Mouse (Mus musculus): ENCODE measurements around the gene Xpnpep2. TPM values are rescaled to one million over a fixed set of nuclear protein-coding genes. Genes with fewer than 3 reads are reported as not detected.

Gene Xpnpep2
- polyA plus RNA-seq (2015; fragmentation: Nextera tagmentation; extraction: Ambion mirVana): 4.4 and 4.6 TPM in 2 replicates

GRCm38 (mm10) chrX:48108394-48109315, at the start of gene Xpnpep2:
Gene Xpnpep2 (plus strand): TSS chrX:48108725.
- H3K4me3 ChIP-seq: no peak within 1 kb of the TSS
- H3K36me3 ChIP-seq: no peaks in the 10 kb centered on the region
- H3K9ac ChIP-seq: no peak within 1 kb of the TSS
- H3K27me3 ChIP-seq: no peaks in the 10 kb centered on the region; the same call in 1 of the 2 replicates
- H3K4me1 ChIP-seq: peaks cover 14% of the 10 kb centered on the region; the same call in 1 of the 2 replicates
- 31% methylated on average over 6 of the region's 6 CpGs for WGBS
- H3K9me3 ChIP-seq: no peaks in the 10 kb centered on the region
- H3K27ac ChIP-seq: peak within 1 kb of the TSS; percentile 90
- peak within 1 kb of the TSS; percentile 33 for H3K4me2 ChIP-seq
- peak; percentile 76 for ATAC-seq (ENCODE audit: insufficient number of reproducible peaks, insufficient read depth, low FRiP score, low TSS enrichment, low read depth)

GRCm38 (mm10) chrX:48062481-48062880, 46.0 kb upstream of the Xpnpep2 start:
- no peaks in the 10 kb centered on the region for H3K4me1 ChIP-seq
- ATAC-seq (ENCODE audit: insufficient number of reproducible peaks, insufficient read depth, low FRiP score, low TSS enrichment, low read depth): no peak
- no peak overlapping the region for H3K27ac ChIP-seq
- no peak overlapping the region for H3K9ac ChIP-seq
- no peaks in the 10 kb centered on the region for H3K36me3 ChIP-seq
- H3K9me3 ChIP-seq: no peaks in the 10 kb centered on the region
- no peak overlapping the region for H3K4me2 ChIP-seq
- no peaks in the 10 kb centered on the region for H3K27me3 ChIP-seq
- WGBS: 72% methylated on average over 4 of the region's 4 CpGs
- no peak overlapping the region for H3K4me3 ChIP-seq

DNA sequence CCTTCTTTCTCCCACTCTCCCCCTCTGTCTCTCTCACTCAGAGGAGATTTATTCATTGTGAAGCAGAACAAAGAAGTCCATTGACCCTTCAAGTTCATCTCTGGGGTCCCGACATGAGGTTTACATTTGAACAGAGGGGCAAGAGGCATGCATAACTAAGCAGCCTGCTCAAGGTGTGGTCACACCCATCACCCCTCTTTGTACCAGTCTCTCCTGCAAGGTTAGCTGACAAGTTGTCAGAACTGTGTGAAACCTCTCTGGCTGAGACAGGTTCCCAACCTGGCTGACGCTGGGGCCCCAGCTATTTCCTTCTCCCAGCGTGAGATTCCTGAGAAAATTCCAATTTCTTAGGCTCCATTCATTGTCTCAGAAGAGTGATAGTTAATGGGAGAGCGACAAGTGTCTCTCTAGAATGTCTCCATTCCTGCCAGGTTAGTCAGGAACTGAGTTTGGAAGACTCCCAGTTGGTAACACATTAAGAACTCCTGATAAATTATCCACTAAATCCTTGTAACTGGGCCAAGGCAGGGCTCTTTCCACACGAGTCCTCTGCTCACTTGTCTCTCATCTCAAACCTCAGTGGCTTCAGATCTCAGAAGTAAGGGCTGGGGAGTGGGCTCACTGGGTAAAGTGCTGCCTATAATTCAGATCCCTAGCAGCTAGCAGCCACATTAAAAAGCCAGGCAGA, 44.2 kb upstream of the Xpnpep2 start:
- H3K27ac ChIP-seq: no peak overlapping the region
- no peaks in the 10 kb centered on the region for H3K4me1 ChIP-seq
- H3K36me3 ChIP-seq: no peaks in the 10 kb centered on the region
- 36% methylated on average over 5 of the region's 5 CpGs for WGBS
- no peak overlapping the region for H3K4me2 ChIP-seq
- ATAC-seq (ENCODE audit: insufficient number of reproducible peaks, insufficient read depth, low FRiP score, low TSS enrichment, low read depth): no peak
- H3K4me3 ChIP-seq: no peak overlapping the region
- no peaks in the 10 kb centered on the region for H3K27me3 ChIP-seq
- no peak overlapping the region for H3K9ac ChIP-seq
- H3K9me3 ChIP-seq: no peaks in the 10 kb centered on the region

DNA sequence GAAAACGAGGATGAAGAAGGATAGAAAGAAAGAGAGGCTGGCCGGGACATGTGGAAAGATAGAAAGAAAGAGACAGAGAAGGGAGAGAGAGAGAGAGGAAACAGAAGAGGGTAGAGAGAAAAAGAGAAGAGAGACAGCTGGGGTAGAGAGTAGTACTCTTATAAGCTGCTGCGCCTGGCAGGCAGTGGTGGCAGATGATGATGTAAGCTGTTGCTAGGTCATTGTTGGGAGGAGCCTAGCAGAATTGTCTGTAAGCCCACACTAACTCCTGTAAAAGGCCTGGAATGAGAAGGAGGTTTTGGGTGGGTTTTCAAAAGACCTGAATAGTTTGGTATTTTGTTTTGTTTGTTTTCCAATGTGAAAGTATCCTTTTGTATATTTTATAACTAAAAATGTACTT, 41.6 kb upstream of the Xpnpep2 start:
- Histone ChIP-seq H3K27ac (no peak overlapping the region), H3K9me3 (no peaks in the 10 kb centered on the region), H3K4me2 (no peak overlapping the region), H3K9ac (no peak overlapping the region), H3K4me3 (no peak overlapping the region), H3K27me3 (no peaks in the 10 kb centered on the region), H3K36me3 (no peaks in the 10 kb centered on the region), H3K4me1 (no peaks in the 10 kb centered on the region)
- 78% methylated on average over 3 of the region's 3 CpGs for WGBS
- ATAC-seq (ENCODE audit: insufficient number of reproducible peaks, insufficient read depth, low FRiP score, low TSS enrichment, low read depth): no peak

DNA sequence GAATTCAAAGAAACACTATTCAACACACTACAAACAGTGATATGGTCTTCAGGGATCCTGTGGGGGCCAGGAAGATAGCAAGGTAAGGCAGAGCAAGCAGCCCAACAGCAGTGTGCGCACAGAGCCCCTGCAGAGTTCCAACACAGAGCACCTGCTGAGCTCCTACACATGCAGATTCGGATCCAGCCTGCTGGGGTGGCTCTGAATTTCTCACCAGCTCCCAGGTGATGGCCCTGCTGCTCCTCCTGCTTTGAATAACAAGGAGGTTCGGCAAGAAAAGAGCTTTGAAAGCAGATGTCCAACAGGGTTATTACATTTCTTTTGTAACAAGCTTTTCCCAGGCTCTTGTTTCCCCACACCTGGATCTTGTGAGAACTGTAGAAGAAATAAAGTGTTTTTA, 36.6 kb upstream of the Xpnpep2 start:
- no peak overlapping the region for H3K4me2 ChIP-seq
- no peaks in the 10 kb centered on the region for H3K4me1 ChIP-seq
- H3K9me3 ChIP-seq: no peaks in the 10 kb centered on the region
- peaks cover 6% of the 10 kb centered on the region; the same call in 1 of the 2 replicates for H3K27me3 ChIP-seq
- no peak overlapping the region for H3K9ac ChIP-seq
- no peaks in the 10 kb centered on the region for H3K36me3 ChIP-seq
- no peak overlapping the region for H3K4me3 ChIP-seq
- WGBS: 30% methylated on average over 3 of the region's 3 CpGs
- ATAC-seq (ENCODE audit: insufficient number of reproducible peaks, insufficient read depth, low FRiP score, low TSS enrichment, low read depth): no peak
- H3K27ac ChIP-seq: no peak overlapping the region

- WGBS: 36% methylated on average over 5 of the region's 5 CpGs
Observed at GRCm38 (mm10) chrX:48072401-48072800, 36.1 kb upstream of the Xpnpep2 start.

DNA sequence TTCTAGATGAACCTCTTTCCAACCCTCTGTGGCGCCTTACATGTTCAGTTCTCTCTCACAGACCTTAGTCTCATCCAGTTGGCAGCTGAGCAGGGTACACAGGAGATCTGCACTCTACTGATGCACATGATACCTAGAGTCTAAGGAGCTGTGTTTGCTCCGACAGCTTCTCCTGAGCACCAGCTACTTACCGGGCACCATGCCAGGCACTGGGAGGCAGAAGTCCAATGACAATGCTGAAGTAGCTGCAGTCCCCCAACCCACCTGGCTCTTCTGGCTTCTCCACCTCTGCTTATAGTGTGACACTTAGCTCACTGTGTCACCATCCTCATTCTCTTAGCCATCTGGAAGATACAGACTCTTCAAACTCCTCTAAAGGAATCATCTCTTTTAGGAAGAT, 33.8 kb upstream of the Xpnpep2 start:
- H3K27ac ChIP-seq: no peak overlapping the region
- 94% methylated on average over 3 of the region's 3 CpGs for WGBS
- H3K27me3 ChIP-seq: peaks cover 6% of the 10 kb centered on the region; the same call in 1 of the 2 replicates

More at GRCm38 (mm10) chrX:48072401-48072800, 36.1 kb upstream of the Xpnpep2 start:
- Histone ChIP-seq H3K4me2 (no peak overlapping the region), H3K27ac (no peak overlapping the region), H3K4me3 (no peak overlapping the region), H3K9ac (no peak overlapping the region), H3K36me3 (no peaks in the 10 kb centered on the region), H3K9me3 (no peaks in the 10 kb centered on the region), H3K4me1 (0 out of 2 replicates have a peak, but pooled peaks cover 3% of the 10 kb centered on the region), H3K27me3 (peaks cover 6% of the 10 kb centered on the region; the same call in 1 of the 2 replicates)
- ATAC-seq (ENCODE audit: insufficient number of reproducible peaks, insufficient read depth, low FRiP score, low TSS enrichment, low read depth): no peak

GRCm38 (mm10) chrX:48076806-48077425, 31.6 kb upstream of the Xpnpep2 start:
- ATAC-seq (ENCODE audit: insufficient number of reproducible peaks, insufficient read depth, low FRiP score, low TSS enrichment, low read depth): no peak

More for the DNA sequence above, 33.8 kb upstream of the Xpnpep2 start:
- Histone ChIP-seq H3K4me2 (no peak overlapping the region), H3K4me3 (no peak overlapping the region), H3K4me1 (0 out of 2 replicates have a peak, but pooled peaks cover 3% of the 10 kb centered on the region), H3K36me3 (no peaks in the 10 kb centered on the region), H3K9me3 (no peaks in the 10 kb centered on the region), H3K9ac (no peak overlapping the region)
- no peak for ATAC-seq (ENCODE audit: insufficient number of reproducible peaks, insufficient read depth, low FRiP score, low TSS enrichment, low read depth)

DNA sequence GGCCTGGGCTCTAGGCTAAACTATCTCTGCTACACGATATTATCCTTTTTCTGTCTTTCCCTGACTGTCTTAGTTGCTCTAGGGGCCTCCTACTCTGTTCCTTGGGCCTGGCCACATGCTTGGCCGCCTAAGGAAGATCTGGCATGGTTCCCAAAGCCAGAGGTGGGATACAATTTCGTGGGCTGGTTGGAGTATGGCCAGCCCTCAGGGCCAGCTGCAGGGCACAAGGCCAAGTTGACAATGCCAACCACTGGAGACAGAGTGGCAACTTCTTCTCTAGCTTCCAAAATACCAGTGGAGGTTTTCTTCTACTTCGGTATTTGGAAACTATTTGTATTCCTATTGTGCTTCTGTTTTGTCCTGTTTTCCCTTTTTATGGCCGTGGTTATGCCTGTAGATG, 26.2 kb upstream of the Xpnpep2 start:
- Histone ChIP-seq H3K27me3 (no peaks in the 10 kb centered on the region), H3K4me2 (no peak overlapping the region), H3K36me3 (no peaks in the 10 kb centered on the region), H3K4me1 (no peaks in the 10 kb centered on the region), H3K27ac (no peak overlapping the region), H3K4me3 (no peak overlapping the region), H3K9ac (no peak overlapping the region), H3K9me3 (no peaks in the 10 kb centered on the region)
- 63% methylated on average over 5 of the region's 5 CpGs for WGBS
- no peak for ATAC-seq (ENCODE audit: insufficient number of reproducible peaks, insufficient read depth, low FRiP score, low TSS enrichment, low read depth)

More at GRCm38 (mm10) chrX:48076806-48077425, 31.6 kb upstream of the Xpnpep2 start:
- Histone ChIP-seq H3K27ac (no peak overlapping the region), H3K36me3 (no peaks in the 10 kb centered on the region), H3K4me2 (no peak overlapping the region), H3K4me3 (no peak overlapping the region), H3K4me1 (0 out of 2 replicates have a peak, but pooled peaks cover 3% of the 10 kb centered on the region), H3K9ac (no peak overlapping the region), H3K27me3 (peaks cover 6% of the 10 kb centered on the region; the same call in 1 of the 2 replicates), H3K9me3 (no peaks in the 10 kb centered on the region)
- 69% methylated on average over 4 of the region's 4 CpGs for WGBS

- no peaks in the 10 kb centered on the region for H3K36me3 ChIP-seq
- H3K9me3 ChIP-seq: no peaks in the 10 kb centered on the region
- H3K4me2 ChIP-seq: no peak overlapping the region
- no peak overlapping the region for H3K9ac ChIP-seq
- H3K4me3 ChIP-seq: no peak overlapping the region
- H3K27me3 ChIP-seq: no peaks in the 10 kb centered on the region
- no peak overlapping the region for H3K27ac ChIP-seq
- no peak for ATAC-seq (ENCODE audit: insufficient number of reproducible peaks, insufficient read depth, low FRiP score, low TSS enrichment, low read depth)
- 60% methylated on average over 10 of the region's 10 CpGs for WGBS
- no peaks in the 10 kb centered on the region for H3K4me1 ChIP-seq
Observed at GRCm38 (mm10) chrX:48092129-48092528, 16.4 kb upstream of the Xpnpep2 start.

GRCm38 (mm10) chrX:48093555-48093954, 15.0 kb upstream of the Xpnpep2 start:
- Histone ChIP-seq H3K4me1 (no peaks in the 10 kb centered on the region), H3K9me3 (no peaks in the 10 kb centered on the region), H3K27ac (no peak overlapping the region), H3K4me3 (no peak overlapping the region), H3K4me2 (no peak overlapping the region), H3K9ac (no peak overlapping the region), H3K36me3 (no peaks in the 10 kb centered on the region), H3K27me3 (no peaks in the 10 kb centered on the region)
- no peak for ATAC-seq (ENCODE audit: insufficient number of reproducible peaks, insufficient read depth, low FRiP score, low TSS enrichment, low read depth)
- 34% methylated on average over 3 of the region's 3 CpGs for WGBS
